In the genomic region with DNA sequence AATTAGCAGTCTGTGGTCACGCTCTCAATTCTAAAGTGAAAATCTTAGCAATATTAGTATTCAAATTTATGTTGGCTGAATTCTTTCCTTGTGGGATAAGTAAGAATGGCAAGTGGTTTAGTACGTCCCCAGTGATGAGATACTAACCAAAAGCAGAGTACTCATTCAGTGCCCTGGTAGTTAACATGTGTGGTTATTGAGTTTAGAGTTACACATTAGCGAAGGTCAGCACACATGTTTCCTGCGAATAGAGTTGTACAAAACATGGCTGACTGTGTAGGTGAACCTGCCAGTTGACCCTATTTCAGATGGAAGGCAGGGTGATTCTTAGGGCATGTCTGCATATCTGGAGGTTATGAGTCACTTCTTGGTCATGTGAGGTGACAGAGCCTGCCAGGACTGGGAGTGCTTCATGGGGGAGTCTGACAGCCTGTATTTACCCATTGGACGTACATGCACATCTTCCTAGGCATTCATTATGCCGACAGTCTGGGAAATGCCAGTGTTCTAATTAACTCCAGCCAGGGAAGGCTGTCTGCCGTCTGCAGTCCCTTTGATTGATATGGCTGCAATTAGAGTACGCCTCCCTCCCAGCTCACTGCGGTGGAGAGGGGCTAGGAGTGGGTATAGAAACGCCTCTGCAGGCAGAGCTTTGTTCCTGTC, we compare ENCODE assay signal across 11 mouse cellular contexts.
DNase-seq lines count a peak whose midpoint lies in the region; ATAC-seq lines count a peak whose summit lies in the region.
"Had no signal": no experiment of that assay in that cellular context is flagged by ENCODE, and none has a peak within 500 bp of the region (broad histone marks: within the 10 kb centered on the region; RNA-seq: fewer than 3 reads in every experiment).

No protein-coding gene starts in this region.

- no peaks in the 10 kb centered on the region for H3K27me3 ChIP-seq in midbrain, embryonic 11.5 days (ENCODE audit: control insufficient read depth, insufficient read depth, low read length)
- no peaks in the 10 kb centered on the region for H3K27me3 ChIP-seq in midbrain, embryonic 10.5 days (ENCODE audit: low read depth, poor library complexity, severe bottlenecking)
- no peaks in the 10 kb centered on the region for H3K27me3 ChIP-seq in embryonic facial prominence, embryonic 14.5 days (replicated peaks; ENCODE audit: control insufficient read depth, insufficient read depth, low read length)
- no peaks in the 10 kb centered on the region for H3K27me3 ChIP-seq in intestine, embryonic 15.5 days (replicated peaks)
- H3K27me3 ChIP-seq: megakaryocyte, embryonic 14.5 days had no signal

- H3K27ac ChIP-seq in midbrain, embryonic 11.5 days (ENCODE audit: low read depth, low read length), result no peak overlapping the region
- no peak overlapping the region for H3K27ac ChIP-seq in midbrain, embryonic 10.5 days (replicated peaks)
- no peak overlapping the region for H3K27ac ChIP-seq in embryonic facial prominence, embryonic 14.5 days (replicated peaks; ENCODE audit: low read depth, low read length)
- H3K27ac ChIP-seq in intestine, embryonic 15.5 days, result no peak overlapping the region

- no peaks in the 10 kb centered on the region for H3K9me3 ChIP-seq in midbrain, embryonic 11.5 days (ENCODE audit: control insufficient read depth, low read length)
- H3K9me3 ChIP-seq in midbrain, embryonic 10.5 days (replicated peaks), result no peaks in the 10 kb centered on the region
- no peaks in the 10 kb centered on the region for H3K9me3 ChIP-seq in embryonic facial prominence, embryonic 14.5 days (ENCODE audit: control insufficient read depth, low read length)
- H3K9me3 ChIP-seq in intestine, embryonic 15.5 days, result no peaks in the 10 kb centered on the region
- H3K9me3 ChIP-seq: megakaryocyte, embryonic 14.5 days had no signal

- no peaks in the 10 kb centered on the region; the same call in 1 of the 2 replicates for H3K4me1 ChIP-seq in midbrain, embryonic 11.5 days (ENCODE audit: control insufficient read depth, insufficient read depth, low read length)
- H3K4me1 ChIP-seq in midbrain, embryonic 10.5 days, result peaks cover 11% of the 10 kb centered on the region
- peaks cover 4% of the 10 kb centered on the region; the same call in 1 of the 2 replicates for H3K4me1 ChIP-seq in embryonic facial prominence, embryonic 14.5 days (ENCODE audit: control insufficient read depth, insufficient read depth, low read length)
- no peaks in the 10 kb centered on the region for H3K4me1 ChIP-seq in intestine, embryonic 15.5 days (replicated peaks)
- H3K4me1 ChIP-seq: megakaryocyte, embryonic 14.5 days had no signal

- H3K4me3 ChIP-seq in midbrain, embryonic 11.5 days (ENCODE audit: low read depth, low read length), result no peak overlapping the region
- H3K4me3 ChIP-seq in midbrain, embryonic 10.5 days, result no peak overlapping the region
- no peak overlapping the region for H3K4me3 ChIP-seq in embryonic facial prominence, embryonic 14.5 days (ENCODE audit: low read depth, low read length)
- H3K4me3 ChIP-seq in intestine, embryonic 15.5 days (replicated peaks), result no peak overlapping the region
- H3K4me3 ChIP-seq: megakaryocyte, embryonic 14.5 days had no signal

- H3K9ac ChIP-seq in midbrain, embryonic 11.5 days (ENCODE audit: low read length), result no peak overlapping the region
- H3K9ac ChIP-seq in embryonic facial prominence, embryonic 14.5 days (ENCODE audit: low read depth, low read length), result no peak overlapping the region
- H3K9ac ChIP-seq in intestine, embryonic 15.5 days, result no peak overlapping the region

- H3K36me3 ChIP-seq in midbrain, embryonic 11.5 days (ENCODE audit: control insufficient read depth, insufficient read depth, low read length), result no peaks in the 10 kb centered on the region
- no peaks in the 10 kb centered on the region for H3K36me3 ChIP-seq in midbrain, embryonic 10.5 days
- H3K36me3 ChIP-seq in embryonic facial prominence, embryonic 14.5 days (ENCODE audit: control insufficient read depth, insufficient read depth, low read length), result no peaks in the 10 kb centered on the region
- H3K36me3 ChIP-seq in intestine, embryonic 15.5 days, result no peaks in the 10 kb centered on the region

- no peak for DNase-seq in midbrain, embryonic 11.5 days (ENCODE audit: low spot score, missing footprints)
- no peak for DNase-seq in midbrain, embryonic 10.5 days (ENCODE audit: low spot score)
- peak; percentile 42 for DNase-seq in embryonic facial prominence, embryonic 14.5 days (ENCODE audit: low spot score)
- DNase-seq in layer of hippocampus, adult 9-11 months, result peak; percentile 60
- DNase-seq in retina, embryonic 14.5 days (ENCODE audit: low spot score), result peak; percentile 59
- DNase-seq in right cerebral cortex, postnatal 14 days, result no peak
- no peak for DNase-seq in cerebellum, adult 11 months
- DNase-seq: cerebellum, postnatal 14 days; heart, adult 18-20 months had no signal

- WGBS in midbrain, embryonic 11.5 days, result 66% methylated on average over 10 of the region's 10 CpGs
- WGBS in midbrain, embryonic 10.5 days, result 72% methylated on average over 10 of the region's 10 CpGs
- WGBS in embryonic facial prominence, embryonic 14.5 days, result 23% methylated on average over 10 of the region's 10 CpGs
- 47% methylated on average over 10 of the region's 10 CpGs for WGBS in intestine, embryonic 15.5 days

- no peak overlapping the region for H3K4me2 ChIP-seq in midbrain, embryonic 11.5 days
- no peak overlapping the region for H3K4me2 ChIP-seq in embryonic facial prominence, embryonic 14.5 days (ENCODE audit: low read depth, low read length)
- H3K4me2 ChIP-seq in intestine, embryonic 15.5 days (replicated peaks), result no peak overlapping the region

- 0 out of 2 replicates have a peak, but pooled peaks have one; percentile 16 for ATAC-seq in midbrain, embryonic 11.5 days (ENCODE audit: low FRiP score)
- no peak for ATAC-seq in embryonic facial prominence, embryonic 14.5 days (ENCODE audit: low read depth)
- ATAC-seq in intestine, embryonic 15.5 days, result no peak

Comparison
In these comparisons a context has a peak if more than half of its experiments do, and no peak if none do; other contexts are left out.
1. DNase-seq: peak in embryonic facial prominence, embryonic 14.5 days (single experiment), layer of hippocampus, adult 9-11 months (single experiment) and retina, embryonic 14.5 days (single experiment); none in midbrain, embryonic 11.5 days (single experiment), midbrain, embryonic 10.5 days (single experiment), right cerebral cortex, postnatal 14 days (single experiment) and cerebellum, adult 11 months (single experiment).